Mouse (Mus musculus): ENCODE measurements around the gene Prokr2.
"Not testable (repeated sequence)": the region's sequence is repeated elsewhere in the genome, so short reads cannot be mapped to it uniquely, and the experiment has no call there.

The Prokr2 gene

GRCm38 (mm10) chr2:132340350-132340749 is 44.9 kb downstream of the Prokr2 start:
- DNase-seq (ENCODE audit: low spot score in 2 of 2), result no peak

DNA sequence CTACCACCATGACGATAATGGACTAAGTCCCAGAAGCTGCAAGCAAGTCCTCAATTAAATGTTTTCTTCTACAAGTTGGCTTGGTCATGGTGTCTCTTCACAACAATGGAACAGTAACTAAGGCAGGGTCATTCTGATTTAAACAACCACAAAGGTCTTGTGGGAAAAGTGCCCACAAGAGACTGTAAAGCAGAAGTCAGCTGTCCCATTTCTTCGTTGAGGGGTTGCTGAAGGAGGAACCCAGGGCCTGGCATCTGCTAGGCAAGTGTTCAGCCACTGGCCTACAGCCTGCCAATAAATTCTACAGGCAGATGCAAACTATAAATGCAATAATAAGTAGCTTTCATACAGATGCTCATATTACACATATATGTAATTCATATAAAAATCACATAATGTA is 48.0 kb downstream of the Prokr2 start:
- DNase-seq (ENCODE audit: low spot score in 2 of 2), result no peak

DNA sequence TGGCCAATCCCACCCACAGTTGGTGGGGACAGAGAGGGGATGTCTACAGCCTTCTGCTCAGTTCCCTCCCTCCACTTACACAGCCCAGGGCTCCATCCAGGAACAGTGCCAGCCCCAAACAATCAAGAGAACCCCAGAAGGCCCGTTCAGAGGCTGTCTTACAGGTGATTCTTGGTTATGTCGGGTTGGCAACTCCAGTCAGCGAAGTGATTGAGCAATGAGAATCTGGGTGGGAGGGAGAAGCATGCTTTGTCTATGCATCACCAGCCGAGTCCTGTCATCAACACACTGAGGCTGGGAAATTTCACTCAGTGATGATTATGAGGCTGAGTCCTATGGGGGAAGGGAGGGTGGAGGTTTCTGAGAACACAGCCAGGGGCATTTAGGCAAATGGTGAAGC is 61.7 kb downstream of the Prokr2 start:
- DNase-seq (ENCODE audit: low spot score in 2 of 2), result no peak

GRCm38 (mm10) chr2:132320516-132320915 is 64.7 kb downstream of the Prokr2 start:
- no peak for DNase-seq (ENCODE audit: low spot score in 2 of 2)

DNA sequence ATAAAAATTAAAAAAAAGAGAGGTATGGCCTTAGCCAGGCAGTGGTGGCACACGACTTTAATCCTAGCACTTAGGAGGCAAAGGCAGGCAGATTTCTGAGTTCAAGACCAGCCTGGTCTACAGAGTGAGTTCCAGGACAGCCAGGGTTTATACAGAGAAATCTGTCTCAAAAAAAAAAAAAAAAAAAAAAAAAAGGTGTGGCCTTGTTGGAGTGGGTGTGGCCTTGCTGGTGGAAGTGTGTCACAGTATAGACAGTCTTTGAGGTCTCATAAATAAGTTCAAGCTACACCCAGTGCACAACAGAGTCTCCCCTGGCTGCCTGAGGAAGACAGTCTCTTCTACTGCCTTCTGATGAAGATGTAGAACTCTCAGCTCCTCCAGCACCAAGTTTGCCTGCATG is 68.1 kb downstream of the Prokr2 start:
- DNase-seq (ENCODE audit: low spot score in 2 of 2), result no peak

DNA sequence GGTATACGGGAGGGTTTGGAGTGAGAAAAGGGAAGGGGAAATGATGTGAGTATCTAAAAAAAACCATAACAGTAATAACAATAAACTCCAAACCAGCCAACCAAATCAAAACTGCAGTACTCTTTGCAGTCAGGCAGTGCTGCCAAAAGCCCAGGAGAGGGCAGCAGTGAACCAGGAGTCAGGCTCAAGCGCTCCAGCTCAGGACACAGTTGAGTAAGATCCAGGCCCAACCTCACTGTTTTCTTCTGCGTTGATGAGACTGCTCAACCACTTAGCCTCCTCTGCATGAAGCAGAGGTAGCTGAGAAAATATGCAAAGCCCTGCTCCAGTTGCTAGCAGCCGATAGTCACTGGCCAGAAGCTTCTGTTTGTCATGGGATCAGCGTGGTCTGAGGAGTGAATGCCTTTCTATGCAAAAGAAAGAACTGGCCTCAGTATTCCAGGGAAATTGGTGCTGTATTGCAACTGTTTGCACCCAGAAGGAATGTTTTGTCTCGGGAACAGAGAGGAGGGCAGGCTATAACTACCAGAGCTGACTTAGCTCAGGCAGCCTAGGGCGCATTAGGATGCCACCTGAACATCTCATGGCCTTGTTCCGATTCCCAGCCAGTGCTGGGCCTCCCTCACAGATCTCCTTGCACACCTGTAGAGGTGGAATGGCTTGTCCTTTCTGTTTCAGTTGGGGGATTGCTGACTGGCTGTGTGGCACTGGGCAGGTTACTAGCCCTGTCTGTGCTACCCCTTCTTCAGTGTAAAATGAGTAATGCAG is 69.0 kb downstream of the Prokr2 start:
- peak in 1 of 2 experiments; percentile 40 for DNase-seq (ENCODE audit: low spot score in 2 of 2)

GRCm38 (mm10) chr2:132314057-132314456 is 71.2 kb downstream of the Prokr2 start:
- DNase-seq (ENCODE audit: low spot score in 2 of 2), result not testable (repeated sequence)

GRCm38 (mm10) chr2:132313568-132313967 is 71.7 kb downstream of the Prokr2 start:
- DNase-seq (ENCODE audit: low spot score in 2 of 2), result no peak

DNA sequence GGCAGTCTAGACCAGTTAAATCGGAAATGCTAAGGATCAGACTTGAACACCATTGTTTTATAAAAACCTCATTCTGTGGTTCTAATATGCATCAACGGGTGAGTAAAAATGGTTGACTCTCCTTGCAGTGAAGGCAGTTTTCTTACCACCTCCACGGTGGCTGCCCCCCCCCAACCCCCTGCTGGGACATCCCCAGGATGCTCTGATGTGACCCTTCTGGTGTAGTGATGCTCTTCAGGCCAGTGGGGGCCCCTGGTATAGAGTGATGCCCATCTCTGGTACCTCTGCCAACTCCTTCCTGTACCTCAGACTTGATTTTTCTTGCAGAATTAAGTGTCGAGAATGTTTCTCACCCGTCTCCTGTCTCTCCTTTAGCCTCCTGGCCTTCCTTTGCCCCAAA is 72.6 kb downstream of the Prokr2 start:
- DNase-seq (ENCODE audit: low spot score in 2 of 2), result no peak

DNA sequence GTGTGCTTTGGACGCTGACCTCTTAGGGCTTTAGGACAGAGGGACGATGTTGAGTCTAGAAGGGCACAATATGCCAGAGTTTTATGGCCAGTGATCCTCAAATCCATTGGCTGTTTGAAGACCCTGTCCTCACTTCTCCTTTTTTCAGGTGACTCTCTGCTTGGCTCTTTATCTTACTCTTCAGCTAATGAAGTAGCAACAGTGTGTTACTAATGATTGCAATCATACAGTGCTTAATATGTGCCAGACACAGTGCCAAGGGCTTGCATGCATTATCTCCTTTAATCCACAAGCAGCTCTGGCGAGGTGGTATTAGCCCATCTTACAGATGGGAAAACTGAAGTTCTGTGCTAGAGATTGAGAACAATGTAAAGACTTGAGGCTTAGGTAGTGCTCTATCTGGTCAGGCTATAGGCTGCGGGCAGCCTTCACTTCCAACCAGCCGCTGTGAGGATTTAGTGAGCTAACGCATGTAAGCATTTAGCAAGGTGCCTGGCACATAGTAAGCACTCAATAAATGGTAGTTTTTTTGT is 75.8 kb downstream of the Prokr2 start:
- DNase-seq (ENCODE audit: low spot score in 2 of 2), result no peak

DNA sequence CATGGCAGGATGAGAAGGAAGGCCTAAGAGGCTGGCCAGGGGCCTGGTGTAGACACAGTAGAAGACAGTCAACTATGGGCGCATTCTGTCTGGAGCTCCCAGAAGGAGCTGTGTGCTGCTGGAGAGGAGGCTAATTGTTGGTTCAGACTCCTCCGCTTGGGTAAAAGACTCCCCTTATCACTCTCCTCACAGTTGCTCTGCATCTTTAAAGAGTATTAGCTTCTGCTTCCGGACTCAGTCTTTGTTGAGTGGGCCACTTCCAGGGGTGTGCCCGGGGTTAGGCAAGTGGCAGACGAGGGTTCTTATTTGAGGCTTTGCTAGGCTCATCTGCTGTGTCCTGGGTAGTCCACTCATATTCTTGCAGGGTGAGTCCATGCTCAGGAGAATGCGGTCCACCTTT is 76.4 kb downstream of the Prokr2 start:
- no peak for DNase-seq (ENCODE audit: low spot score in 2 of 2)

DNA sequence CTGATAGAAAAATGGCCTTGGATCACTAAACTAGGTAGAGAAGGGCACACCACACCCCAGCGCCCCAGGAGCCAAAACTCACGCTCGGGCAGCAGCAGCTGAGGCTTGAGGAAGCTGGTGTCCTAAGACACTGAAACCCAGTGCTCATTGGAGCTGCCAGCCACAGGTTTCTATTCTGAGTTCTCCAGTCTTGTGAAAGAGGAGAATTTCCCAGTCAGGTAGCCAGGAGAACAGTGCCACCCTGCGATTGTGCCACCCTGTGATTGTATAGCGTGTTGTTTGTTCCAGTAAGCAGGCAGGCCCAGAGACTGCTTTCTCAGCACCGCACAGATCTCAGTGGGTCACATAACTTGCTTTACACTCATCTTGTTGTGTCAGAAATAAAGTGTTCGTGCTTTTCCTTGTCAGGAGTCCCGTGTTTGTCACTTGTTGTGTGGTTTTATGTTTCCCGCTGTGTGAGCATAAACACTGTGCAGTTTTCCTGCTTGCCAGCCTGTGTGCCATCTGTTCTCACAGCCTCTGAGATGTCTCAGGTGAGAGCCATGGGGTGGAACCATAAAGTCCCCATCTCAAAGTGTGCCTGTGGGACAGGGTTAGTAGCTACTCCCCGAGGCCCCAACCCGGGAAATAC is 77.9 kb downstream of the Prokr2 start:
- no peak for DNase-seq (ENCODE audit: low spot score in 2 of 2)

DNA sequence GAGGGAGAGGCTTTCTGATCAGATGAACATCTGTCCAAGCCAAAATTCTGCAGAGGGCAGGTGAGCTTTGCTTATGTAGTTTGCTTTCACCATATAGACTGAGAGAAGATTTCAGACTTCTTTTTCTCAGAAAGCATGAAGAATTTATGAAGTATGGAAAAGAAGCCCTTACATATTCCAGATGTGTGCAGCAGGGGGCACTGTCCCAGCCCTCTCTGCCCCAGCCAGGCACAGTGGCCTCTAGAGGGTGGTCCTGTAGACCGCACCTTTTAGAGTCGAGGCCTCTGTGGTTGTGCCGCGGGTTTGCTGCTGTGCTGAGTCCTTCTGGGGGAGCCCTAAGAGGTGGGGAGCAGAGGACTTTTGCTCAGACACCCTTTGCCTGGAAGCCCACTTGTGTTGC is 79.3 kb downstream of the Prokr2 start:
- DNase-seq (ENCODE audit: low spot score in 2 of 2), result no peak

GRCm38 (mm10) chr2:132305165-132305564 is 80.1 kb downstream of the Prokr2 start:
- no peak for DNase-seq (ENCODE audit: low spot score in 2 of 2)

- DNase-seq (ENCODE audit: low spot score in 2 of 2), result no peak
Observed at GRCm38 (mm10) chr2:132301436-132301835, 83.8 kb downstream of the Prokr2 start.

DNA sequence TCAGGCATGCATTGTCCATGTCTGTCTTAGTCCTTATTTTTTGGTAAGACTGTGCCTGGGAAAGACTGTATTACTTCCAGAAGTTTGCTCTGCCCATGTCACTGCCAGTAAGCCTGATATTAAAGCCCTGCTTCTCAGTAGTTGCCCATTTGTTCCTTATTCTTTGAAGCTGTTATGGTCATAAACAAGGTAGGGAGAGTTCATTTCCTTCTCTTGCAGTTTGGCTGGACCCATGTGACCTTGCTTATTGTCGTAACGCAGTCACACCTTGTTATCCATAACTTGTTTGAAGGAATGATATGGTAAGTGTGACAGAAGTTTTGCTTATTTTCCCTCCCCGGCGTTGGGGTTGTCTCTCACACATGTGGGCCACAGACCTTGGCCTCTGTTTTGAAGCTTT is 87.0 kb downstream of the Prokr2 start:
- no peak for DNase-seq (ENCODE audit: low spot score in 2 of 2)

DNA sequence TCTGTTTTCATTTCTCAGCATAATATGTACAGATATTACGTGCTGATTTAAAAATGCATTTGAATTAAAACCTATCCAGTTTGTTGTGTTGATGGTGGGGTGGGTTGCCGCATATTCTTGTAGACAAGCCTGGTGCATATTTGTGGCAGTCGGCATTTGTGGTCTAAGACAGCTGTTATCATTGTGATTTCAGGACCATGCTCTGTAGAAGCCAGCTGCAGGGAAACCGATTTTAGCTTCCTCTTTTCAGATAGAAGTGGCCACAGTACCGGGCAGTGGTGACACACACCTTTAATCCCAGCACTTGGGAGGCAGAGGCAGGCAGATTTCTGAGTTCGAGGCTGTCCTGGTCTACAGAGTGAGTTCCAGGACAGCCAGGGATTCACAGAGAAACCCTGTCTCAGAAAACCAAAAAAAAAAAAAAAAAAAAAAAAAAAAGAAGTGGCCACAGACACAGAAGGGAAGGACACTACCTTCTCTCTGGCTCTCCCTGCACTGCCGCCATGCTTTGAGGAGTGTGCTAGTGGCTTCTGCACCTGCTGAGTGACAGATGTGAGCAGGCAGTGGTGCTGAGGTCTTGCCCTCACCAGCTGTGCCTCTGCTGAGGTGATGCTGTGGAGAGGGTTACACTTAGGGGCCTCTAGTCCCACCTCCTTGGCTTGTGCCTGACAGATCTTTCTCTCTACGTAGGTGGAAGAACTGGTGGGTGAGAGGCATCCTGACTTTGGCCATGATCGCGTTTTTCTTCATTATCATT is 91.4 kb downstream of the Prokr2 start:
- no peak for DNase-seq (ENCODE audit: low spot score in 2 of 2)

DNA sequence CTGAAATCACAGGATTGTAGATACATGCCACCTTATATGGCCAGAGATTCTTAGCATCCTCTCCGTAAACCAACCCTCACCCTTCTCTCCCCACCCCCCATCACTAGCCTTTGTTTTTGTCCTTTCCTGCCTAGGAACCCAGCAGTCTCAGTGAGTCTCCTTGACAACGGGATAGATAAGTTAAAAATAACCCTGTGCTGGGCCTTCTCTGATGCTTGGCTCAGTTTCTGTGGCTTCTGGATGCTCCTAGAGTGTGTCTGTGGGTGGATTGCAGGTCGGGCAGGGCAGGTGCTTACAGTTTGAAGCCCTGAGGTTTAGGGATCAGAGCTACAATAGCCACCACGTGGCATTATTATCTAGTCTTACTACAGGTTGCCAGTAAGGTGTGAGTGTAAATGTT is 93.2 kb downstream of the Prokr2 start:
- DNase-seq (ENCODE audit: low spot score in 2 of 2), result no peak

DNA sequence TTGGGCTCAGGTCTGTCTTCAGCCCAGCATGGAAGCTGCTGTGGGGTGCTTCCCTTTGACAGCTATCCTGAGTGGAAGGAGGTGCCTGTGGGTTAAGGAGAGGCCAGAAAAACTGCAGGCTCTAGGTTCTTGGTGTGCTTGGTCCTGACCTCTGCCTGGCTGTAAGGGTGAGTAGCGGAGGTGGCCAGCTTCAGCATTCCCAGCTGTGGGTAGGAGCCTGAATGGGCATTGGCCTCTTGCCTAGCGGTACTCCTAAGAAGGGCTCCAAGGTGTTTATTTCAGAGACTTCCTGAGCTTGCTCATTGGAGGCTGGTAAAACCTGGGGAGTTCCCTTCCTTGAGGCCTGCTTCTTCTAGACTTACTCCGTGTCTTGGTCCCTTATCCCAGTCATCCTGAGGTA is 94.0 kb downstream of the Prokr2 start:
- no peak for DNase-seq (ENCODE audit: low spot score in 2 of 2)

- DNase-seq (ENCODE audit: low spot score in 2 of 2), result no peak
Observed at GRCm38 (mm10) chr2:132290808-132291207, 94.4 kb downstream of the Prokr2 start.

DNA sequence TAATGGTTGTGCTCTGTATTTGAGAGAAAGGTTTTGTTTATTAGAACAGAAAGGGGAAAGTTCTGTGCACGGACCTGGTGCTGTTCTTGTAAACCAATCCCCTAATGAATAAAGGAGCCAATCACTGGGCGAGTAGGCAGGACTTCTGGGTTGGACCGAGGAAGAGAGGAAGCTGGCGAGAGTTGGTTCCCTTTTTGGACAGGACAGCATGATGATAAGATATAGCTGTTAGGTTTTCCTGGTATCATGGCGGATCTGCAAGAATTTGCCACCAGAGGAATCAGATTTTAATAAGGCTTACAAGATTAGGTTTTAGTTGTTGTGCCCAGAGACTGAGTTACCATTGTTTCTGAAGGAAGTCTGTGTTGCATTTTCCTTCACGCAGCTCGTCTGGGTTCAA is 96.0 kb downstream of the Prokr2 start:
- DNase-seq (ENCODE audit: low spot score in 2 of 2), result not testable (repeated sequence)

Data from spleen, postnatal 14 days (tissue).